Mouse (Mus musculus) heart, embryonic 12.5 days (tissue): Measurements from ENCODE around the gene Zcchc4. TPM values are rescaled to one million over a fixed set of nuclear protein-coding genes. Genes with fewer than 3 reads are reported as not detected.

Source experiments
- ATAC-seq: fragments of 200-750 bp; cut with Nextera tagmentation; 2 replicates; pipeline ENCODE4 v1.8.0; 2017; ENCODE audit warnings: moderate TSS enrichment, moderate library complexity; ENCODE audit not compliant: insufficient number of reproducible peaks, low FRiP score
- H3K27ac ChIP-seq: fragments of 300-500 bp; sonication (generic); 2 replicates; pipeline ENCODE4 v1.5.1; 2016; ENCODE audit warnings: mild to moderate bottlenecking, moderate library complexity; ENCODE audit not compliant: poor library complexity, severe bottlenecking
- H3K27me3 ChIP-seq: fragments of 300-500 bp; sonication (generic); replicated peaks from 2 replicates; pipeline ENCODE4 v1.6.1; 2016; ENCODE audit warnings: mild to moderate bottlenecking, moderate library complexity
- H3K36me3 ChIP-seq: fragments of 300-500 bp; sonication (generic); 2 replicates; pipeline ENCODE4 v1.6.1; 2016; ENCODE audit warnings: mild to moderate bottlenecking, moderate library complexity
- H3K4me1 ChIP-seq: fragments of 300-500 bp; sonication (generic); replicated peaks from 2 replicates; pipeline ENCODE4 v1.6.1; 2016; ENCODE audit warnings: mild to moderate bottlenecking
- H3K4me2 ChIP-seq: fragments of 300-500 bp; sonication (generic); 2 replicates; pipeline ENCODE4 v1.6.1; 2016; ENCODE audit warnings: mild to moderate bottlenecking, moderate library complexity
- H3K4me3 ChIP-seq: fragments of 300-500 bp; sonication (generic); 2 replicates; pipeline ENCODE4 v1.5.1; 2016; ENCODE audit warnings: mild to moderate bottlenecking
- H3K9ac ChIP-seq: fragments of 300-500 bp; sonication (generic); 2 replicates; pipeline ENCODE4 v1.6.1; 2016; ENCODE audit warnings: mild to moderate bottlenecking, moderate library complexity
- H3K9me3 ChIP-seq: fragments of 300-500 bp; sonication (generic); replicated peaks from 2 replicates; pipeline ENCODE4 v1.6.1; 2016; ENCODE audit warnings: mild to moderate bottlenecking, moderate library complexity
- WGBS: fragments of 180-500 bp; shearing (Covaris S2); methylation state at CpG from one replicate; pipeline ENCODE4 v1.1.7; 2016; 5-methylcytosine and 5-hydroxymethylcytosine counted together
- polyA plus RNA-seq: library from polyadenylated mRNA; unstranded; fragments of >200 nt; fragmentation: Nextera tagmentation; extraction: Ambion mirVana; gene quantifications from 2 replicates; pipeline ENCODE4 v1.2.1, GENCODE M21; 2016

Gene Zcchc4
- polyA plus RNA-seq, 1 experiment from 2014 or later: 10.6 TPM

DNA sequence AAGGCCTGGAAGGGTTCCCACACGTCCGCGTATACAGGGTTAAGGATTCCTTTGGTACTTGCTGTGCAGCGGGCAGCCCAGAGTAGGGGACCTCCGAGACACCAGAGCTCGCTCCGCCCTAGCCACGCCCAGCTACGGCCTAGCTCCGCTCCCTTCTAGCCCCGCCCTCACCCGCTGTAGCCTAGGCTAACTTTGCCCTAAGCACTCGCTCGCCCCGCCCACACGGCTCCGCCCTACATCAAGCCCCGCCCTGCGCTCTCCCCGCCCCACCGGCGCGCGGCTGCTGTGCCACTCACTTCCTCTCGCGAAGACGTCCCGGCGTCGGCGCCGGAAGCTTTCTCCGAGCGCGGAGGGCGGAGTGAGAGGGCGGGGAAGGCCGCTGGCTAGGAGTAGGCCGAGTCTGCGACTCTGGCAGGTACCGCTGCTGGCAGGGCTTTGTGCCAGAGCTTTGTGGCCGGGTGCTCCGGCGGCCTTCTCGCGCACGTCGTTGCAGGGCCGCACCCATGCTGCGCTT lies 58.6 kb downstream of the Zcchc4 start, which contains the start of gene Anapc4:
TSS of gene Anapc4 (plus strand) at position 252 of the 514 bp plus-strand sequence.
- H3K27ac ChIP-seq: peak within 1 kb of the TSS; percentile 90

DNA sequence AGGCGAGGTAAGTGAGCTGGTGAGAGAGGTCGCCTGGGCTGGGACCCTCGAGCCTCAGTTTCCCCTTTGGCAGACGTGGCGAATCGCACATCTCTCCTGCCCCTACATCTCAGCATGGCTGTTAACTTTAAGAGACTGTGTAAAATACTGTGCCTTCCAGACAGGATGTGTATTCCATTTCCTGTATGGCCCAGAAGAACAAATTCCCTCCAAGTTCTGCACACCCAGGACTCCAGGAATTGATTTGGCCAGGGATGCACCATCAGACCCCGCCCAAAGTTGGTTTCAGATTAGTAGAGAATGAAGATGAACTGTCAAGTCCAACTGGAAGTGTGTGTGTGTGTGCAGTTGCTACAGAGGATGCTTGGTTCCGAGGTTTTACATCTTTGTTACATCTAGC lies 59.2 kb downstream of the Zcchc4 start:
- Histone ChIP-seq H3K36me3 (peaks cover 30% of the 10 kb centered on the region), H3K27me3 (no peaks in the 10 kb centered on the region), H3K4me1 (peaks cover 18% of the 10 kb centered on the region), H3K4me3 (peak overlapping the region; percentile 80), H3K9me3 (no peaks in the 10 kb centered on the region), H3K4me2 (peak overlapping the region; percentile 81), H3K9ac (peak overlapping the region; percentile 94), H3K27ac (peak overlapping the region; percentile 90)
- 8% methylated on average over 8 of the region's 8 CpGs for WGBS
- no peak; the same call in 1 of the 2 replicates for ATAC-seq

More for the DNA sequence above, 58.6 kb downstream of the Zcchc4 start, which contains the start of gene Anapc4:
- Histone ChIP-seq H3K4me1 (peaks cover 18% of the 10 kb centered on the region), H3K4me2 (peak within 1 kb of the TSS; percentile 81), H3K9me3 (no peaks in the 10 kb centered on the region), H3K27me3 (no peaks in the 10 kb centered on the region), H3K4me3 (peak within 1 kb of the TSS; percentile 80), H3K9ac (peak within 1 kb of the TSS; percentile 94), H3K36me3 (peaks cover 25% of the 10 kb centered on the region)
- under 1% methylated on average over 50 of the region's 50 CpGs for WGBS
- ATAC-seq: peak; percentile 99

DNA sequence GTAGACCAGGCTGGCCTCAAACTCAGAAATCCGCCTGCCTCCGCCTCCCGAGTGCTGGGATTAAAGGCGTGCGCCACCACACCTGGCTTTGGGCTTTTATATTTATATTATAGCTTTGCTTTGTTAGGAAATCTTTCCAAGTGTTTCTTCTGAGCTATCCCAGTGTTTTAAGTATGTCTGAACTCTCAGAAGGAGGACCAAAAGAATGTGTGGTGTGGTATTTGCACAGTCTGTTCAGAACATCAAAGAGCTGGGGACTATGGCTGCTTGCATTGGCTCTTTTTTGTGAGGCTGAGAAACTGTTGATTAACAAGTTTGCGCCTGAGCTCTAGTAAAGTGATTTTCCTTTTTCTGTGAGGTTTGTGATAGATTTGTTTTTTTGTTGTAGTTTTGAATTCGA lies 69.1 kb downstream of the Zcchc4 start:
- Histone ChIP-seq H3K4me1 (no peaks in the 10 kb centered on the region), H3K4me2 (no peak overlapping the region), H3K4me3 (no peak overlapping the region), H3K27ac (no peak overlapping the region), H3K9me3 (no peaks in the 10 kb centered on the region), H3K27me3 (no peaks in the 10 kb centered on the region), H3K36me3 (peaks cover 61% of the 10 kb centered on the region), H3K9ac (no peak overlapping the region)
- 97% methylated on average over 7 of the region's 7 CpGs for WGBS
- ATAC-seq: no peak

DNA sequence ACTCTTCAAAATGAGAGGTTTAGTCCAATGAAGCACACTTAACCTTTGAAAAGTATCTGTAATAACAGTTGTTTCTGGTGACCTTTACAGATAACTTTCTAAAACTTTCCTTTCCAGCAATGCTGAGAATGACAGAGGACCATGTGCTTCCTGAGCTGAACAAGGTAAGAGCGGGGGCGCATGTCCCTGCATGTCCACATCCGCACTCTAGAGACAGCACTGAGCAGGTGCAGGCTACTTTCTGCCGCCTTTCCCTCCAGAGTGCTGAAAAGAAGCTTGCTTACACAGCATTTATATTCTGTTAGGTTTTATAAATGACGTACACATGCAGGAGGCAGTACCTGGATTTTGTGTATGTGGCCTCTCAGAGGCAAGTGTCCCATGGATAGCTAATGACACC lies 80.5 kb downstream of the Zcchc4 start:
- no peaks in the 10 kb centered on the region for H3K9me3 ChIP-seq
- no peak for ATAC-seq
- no peaks in the 10 kb centered on the region for H3K27me3 ChIP-seq
- no peaks in the 10 kb centered on the region for H3K4me1 ChIP-seq
- H3K36me3 ChIP-seq: peaks cover 65% of the 10 kb centered on the region
- H3K4me3 ChIP-seq: no peak overlapping the region
- no peak overlapping the region for H3K27ac ChIP-seq
- no peak overlapping the region for H3K4me2 ChIP-seq
- no peak overlapping the region for H3K9ac ChIP-seq
- WGBS: 92% methylated on average over 5 of the region's 5 CpGs

DNA sequence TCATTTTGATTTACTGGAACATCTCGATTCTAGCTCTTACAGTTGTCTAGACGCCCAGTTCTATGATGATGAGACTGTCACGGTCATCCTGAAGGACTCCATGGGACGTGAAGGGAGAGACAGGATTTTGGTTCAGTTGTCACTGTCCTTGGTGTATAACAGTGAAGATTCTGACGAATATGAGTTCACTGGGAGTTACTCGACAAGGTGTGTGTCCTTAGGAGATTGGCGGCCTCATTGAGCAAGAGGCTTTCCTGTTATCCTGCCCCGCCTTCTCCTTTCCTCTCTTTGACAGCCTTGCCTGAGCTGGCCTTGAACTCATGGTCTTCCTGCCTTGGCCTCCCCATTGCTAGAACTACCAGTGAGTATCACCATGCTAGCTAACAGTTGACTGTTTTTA lies 89.2 kb downstream of the Zcchc4 start:
- ATAC-seq: no peak
- WGBS: 87% methylated on average over 8 of the region's 8 CpGs
- Histone ChIP-seq H3K27me3 (no peaks in the 10 kb centered on the region), H3K4me2 (no peak overlapping the region), H3K27ac (no peak overlapping the region), H3K4me1 (no peaks in the 10 kb centered on the region), H3K36me3 (peaks cover 85% of the 10 kb centered on the region), H3K9ac (no peak overlapping the region), H3K9me3 (no peaks in the 10 kb centered on the region; the same call in 1 of the 2 replicates), H3K4me3 (no peak overlapping the region)

DNA sequence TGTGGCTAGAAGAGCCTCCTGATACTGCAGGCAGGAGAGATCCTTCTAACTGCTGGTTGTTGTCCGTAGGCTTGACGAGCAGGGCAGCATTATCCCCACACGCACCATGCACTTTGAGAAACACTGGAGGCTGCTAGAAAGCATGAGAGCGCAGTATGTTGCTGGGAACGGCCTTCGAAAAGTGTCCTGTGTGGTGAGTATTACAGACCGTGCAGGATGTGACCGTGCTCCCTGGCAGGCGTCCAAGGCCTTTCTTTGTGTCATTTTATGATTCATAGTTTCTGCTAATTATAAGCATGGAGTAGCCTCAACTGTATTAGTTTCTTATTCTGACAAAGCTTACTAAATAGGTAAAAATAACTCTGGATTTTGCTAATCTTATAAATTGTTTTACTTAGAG lies 90.6 kb downstream of the Zcchc4 start:
- H3K4me2 ChIP-seq: no peak overlapping the region
- H3K4me1 ChIP-seq: no peaks in the 10 kb centered on the region
- H3K27ac ChIP-seq: 0 out of 2 replicates have a peak overlapping the region, but pooled peaks have one; percentile 1
- H3K36me3 ChIP-seq: peaks cover 74% of the 10 kb centered on the region
- WGBS: 72% methylated on average over 9 of the region's 9 CpGs
- no peak for ATAC-seq
- H3K9me3 ChIP-seq: no peaks in the 10 kb centered on the region; the same call in 1 of the 2 replicates
- H3K4me3 ChIP-seq: no peak overlapping the region
- no peaks in the 10 kb centered on the region for H3K27me3 ChIP-seq
- no peak overlapping the region for H3K9ac ChIP-seq

DNA sequence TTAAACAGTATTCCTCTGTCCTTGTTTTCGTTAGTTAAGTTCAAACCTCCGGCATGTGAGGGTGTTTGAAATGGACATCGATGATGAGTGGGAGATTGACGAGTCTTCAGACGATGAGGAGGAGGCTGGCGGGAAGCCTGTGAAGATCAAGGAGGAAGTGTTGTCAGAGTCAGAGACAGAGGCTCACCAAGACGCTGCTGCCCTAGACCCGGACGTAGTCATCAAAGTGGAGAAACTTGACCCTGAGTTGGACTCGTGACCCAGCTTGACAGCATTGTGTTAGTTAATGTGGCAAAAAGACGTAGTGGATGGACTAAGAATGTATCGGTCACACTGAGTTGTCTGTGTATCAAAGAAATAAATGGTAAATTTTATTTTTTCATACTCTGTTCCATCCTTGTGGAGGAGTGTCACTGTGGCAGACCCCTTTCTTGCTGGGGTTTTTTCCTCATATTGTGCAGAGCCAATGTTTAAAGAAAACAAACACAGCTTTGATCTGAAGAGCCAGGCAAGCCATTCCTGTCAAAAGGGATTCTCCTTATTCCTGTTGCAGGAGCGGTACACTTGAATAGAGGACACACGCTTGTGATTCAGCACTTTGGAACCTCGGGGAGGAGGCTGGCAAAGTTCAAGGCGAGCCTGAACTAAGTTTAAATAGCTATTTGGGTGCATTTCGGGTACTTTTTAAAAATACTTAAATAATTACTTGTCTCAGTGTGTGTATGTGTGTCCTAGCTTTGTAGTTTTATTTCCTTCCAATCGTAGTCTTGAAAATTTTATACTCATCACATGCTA lies 91.3 kb downstream of the Zcchc4 start:
- H3K4me2 ChIP-seq: no peak overlapping the region
- H3K9me3 ChIP-seq: no peaks in the 10 kb centered on the region; the same call in 1 of the 2 replicates
- no peak overlapping the region for H3K27ac ChIP-seq
- no peak for ATAC-seq
- 0 out of 2 replicates have a peak, but pooled peaks cover 3% of the 10 kb centered on the region for H3K4me1 ChIP-seq
- no peak overlapping the region for H3K4me3 ChIP-seq
- no peak overlapping the region for H3K9ac ChIP-seq
- no peaks in the 10 kb centered on the region for H3K27me3 ChIP-seq
- 87% methylated on average over 18 of the region's 18 CpGs for WGBS
- H3K36me3 ChIP-seq: peaks cover 67% of the 10 kb centered on the region

DNA sequence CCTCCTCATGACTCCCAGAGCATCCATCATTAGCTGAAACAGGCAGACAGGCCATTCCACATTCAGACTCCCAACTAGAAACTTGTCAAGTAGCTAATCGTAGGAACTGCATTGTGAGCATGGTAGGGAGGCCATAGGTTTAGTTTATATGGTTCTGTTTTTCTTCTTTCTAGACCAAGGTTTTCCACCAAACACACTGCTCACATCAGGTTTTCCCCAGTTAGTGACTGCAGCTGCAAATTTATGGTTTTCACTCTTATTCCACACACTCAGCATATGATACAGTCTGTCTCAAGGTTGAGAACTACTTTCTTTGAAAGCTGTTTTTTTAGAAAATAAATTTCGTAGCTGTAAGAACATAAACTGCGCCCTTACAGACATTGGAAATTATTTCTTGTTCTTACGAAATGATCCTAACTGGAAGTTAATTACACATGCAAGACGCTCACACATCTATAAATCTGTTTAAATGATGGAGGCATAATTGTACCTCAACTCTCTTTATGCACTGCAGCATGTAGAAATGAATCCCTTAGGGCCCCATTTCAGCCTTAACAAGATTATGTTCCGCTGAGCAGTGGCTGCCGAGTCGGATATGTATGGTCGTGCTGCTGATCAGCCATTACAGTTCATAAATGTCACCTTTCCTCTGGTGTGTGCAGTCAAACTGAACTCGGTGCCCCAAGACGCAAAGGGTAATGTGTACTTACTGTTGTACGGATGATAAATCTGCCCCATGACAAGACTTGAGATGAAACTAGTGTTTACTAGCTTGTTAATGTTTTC lies 93.9 kb downstream of the Zcchc4 start:
- Histone ChIP-seq H3K4me1 (0 out of 2 replicates have a peak, but pooled peaks cover 3% of the 10 kb centered on the region), H3K27ac (no peak overlapping the region), H3K9ac (no peak overlapping the region), H3K4me2 (no peak overlapping the region), H3K4me3 (no peak overlapping the region), H3K27me3 (no peaks in the 10 kb centered on the region), H3K36me3 (peaks cover 47% of the 10 kb centered on the region), H3K9me3 (no peaks in the 10 kb centered on the region; the same call in 1 of the 2 replicates)
- no peak for ATAC-seq
- WGBS: 88% methylated on average over 12 of the region's 12 CpGs

DNA sequence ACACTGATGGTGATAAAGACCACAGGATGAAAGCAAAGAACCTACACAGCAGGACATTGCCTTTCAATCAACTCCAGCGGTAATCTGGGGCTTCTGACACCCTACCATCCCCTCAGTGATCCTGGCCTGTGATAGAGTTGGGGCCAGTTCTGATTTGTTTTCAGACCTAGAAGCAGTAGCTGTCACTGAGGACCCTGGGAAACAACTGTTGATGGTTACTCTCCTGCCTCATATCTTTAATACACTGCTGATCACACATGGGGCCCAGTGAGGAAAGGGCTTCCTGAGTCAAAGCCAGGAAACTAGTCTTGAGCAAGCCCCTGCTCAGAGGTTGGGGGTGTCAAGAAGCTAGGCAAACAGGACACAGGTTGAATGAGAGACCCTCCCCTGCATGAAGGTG lies 96.3 kb downstream of the Zcchc4 start:
- H3K27me3 ChIP-seq: no peaks in the 10 kb centered on the region
- H3K27ac ChIP-seq: no peak overlapping the region
- no peaks in the 10 kb centered on the region; the same call in 1 of the 2 replicates for H3K9me3 ChIP-seq
- 4% methylated on average over 1 of the region's 1 CpGs for WGBS
- H3K4me3 ChIP-seq: no peak overlapping the region
- H3K9ac ChIP-seq: no peak overlapping the region
- no peak overlapping the region for H3K4me2 ChIP-seq
- peaks cover 29% of the 10 kb centered on the region for H3K36me3 ChIP-seq
- ATAC-seq: no peak
- 0 out of 2 replicates have a peak, but pooled peaks cover 3% of the 10 kb centered on the region for H3K4me1 ChIP-seq

DNA sequence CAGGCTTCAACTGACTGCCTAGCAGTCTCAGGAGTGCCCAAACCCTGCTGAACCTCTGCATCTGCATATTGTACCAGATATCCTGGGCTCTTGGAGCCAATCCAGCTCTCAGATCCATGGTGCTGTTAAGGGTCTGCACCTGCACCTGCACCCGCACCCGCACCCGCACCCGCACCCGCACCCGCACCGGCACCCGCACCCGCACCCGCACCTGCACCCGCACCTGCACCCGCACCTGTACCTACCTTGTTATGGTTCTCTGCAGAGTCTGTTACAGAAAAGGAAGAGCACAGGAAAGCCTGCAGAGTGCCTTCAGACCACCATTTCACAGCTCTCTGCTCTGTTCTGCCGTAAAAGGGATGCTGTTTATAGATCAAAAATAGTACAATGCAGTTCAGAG lies 96.8 kb downstream of the Zcchc4 start:
- Histone ChIP-seq H3K9me3 (no peaks in the 10 kb centered on the region; the same call in 1 of the 2 replicates), H3K36me3 (peaks cover 25% of the 10 kb centered on the region), H3K27me3 (no peaks in the 10 kb centered on the region), H3K27ac (no peak overlapping the region), H3K4me3 (no peak overlapping the region), H3K9ac (no peak overlapping the region), H3K4me2 (no peak overlapping the region), H3K4me1 (0 out of 2 replicates have a peak, but pooled peaks cover 3% of the 10 kb centered on the region)
- no peak for ATAC-seq
- 93% methylated on average over 13 of the region's 13 CpGs for WGBS
